Mouse (Mus musculus) midbrain, embryonic 11.5 days (tissue): ENCODE data around the gene Orc3. TPM values are rescaled to one million over a fixed set of nuclear protein-coding genes. Genes with fewer than 3 reads are reported as not detected.

ENCODE experiments used
- ATAC-seq: fragments of 200-750 bp; cut with Nextera tagmentation; 2 replicates; pipeline ENCODE4 v1.8.0; 2017; ENCODE audit warnings: moderate TSS enrichment, moderate library complexity; ENCODE audit not compliant: low FRiP score
- DNase-seq: peaks from one replicate; pipeline ENCODE4 v3.0.0; 2015; ENCODE audit warnings: low spot score; ENCODE audit errors: missing footprints
- H3K27ac ChIP-seq: fragments of 300-500 bp; sonication (generic); 2 replicates; pipeline ENCODE4 v1.5.1; 2014; ENCODE audit warnings: low read depth, low read length
- H3K27me3 ChIP-seq: fragments of 300-500 bp; sonication (generic); 2 replicates; pipeline ENCODE4 v1.6.1; 2014; ENCODE audit warnings: mild to moderate bottlenecking, low read length, moderate library complexity, mixed read lengths; ENCODE audit not compliant: control insufficient read depth, insufficient read depth
- H3K36me3 ChIP-seq: fragments of 300-500 bp; sonication (generic); 2 replicates; pipeline ENCODE4 v1.6.1; 2014; ENCODE audit warnings: mild to moderate bottlenecking, low read length, moderate library complexity, mixed read lengths; ENCODE audit not compliant: control insufficient read depth, insufficient read depth
- H3K4me1 ChIP-seq: fragments of 300-500 bp; sonication (generic); 2 replicates; pipeline ENCODE4 v1.6.1; 2014; ENCODE audit warnings: low read length; ENCODE audit not compliant: control insufficient read depth, insufficient read depth
- H3K4me2 ChIP-seq: fragments of 300-500 bp; sonication (generic); 2 replicates; pipeline ENCODE4 v1.6.1; 2014; ENCODE audit warnings: mild to moderate bottlenecking, moderate library complexity
- H3K4me3 ChIP-seq: fragments of 300-500 bp; sonication (generic); 2 replicates; pipeline ENCODE4 v1.5.1; 2014; ENCODE audit warnings: low read depth, low read length
- H3K9ac ChIP-seq: fragments of 300-500 bp; sonication (generic); 2 replicates; pipeline ENCODE4 v1.6.1; 2014; ENCODE audit warnings: low read length
- H3K9me3 ChIP-seq: fragments of 300-500 bp; sonication (generic); 2 replicates; pipeline ENCODE4 v1.6.1; 2016; ENCODE audit warnings: low read length; ENCODE audit not compliant: control insufficient read depth
- WGBS: fragments of 180-500 bp; shearing (Covaris S2); extraction: QIAGEN DNeasy Blood & Tissue Kit; methylation state at CpG from one replicate; pipeline ENCODE4 v1.1.7; 2014; 5-methylcytosine and 5-hydroxymethylcytosine counted together
- polyA plus RNA-seq: library from polyadenylated mRNA; unstranded; fragments of >200 nt; fragmentation: Nextera tagmentation; extraction: Ambion mirVana; gene quantifications from 2 replicates; pipeline ENCODE4 v1.2.1, GENCODE M21; 2014

Gene Orc3
- polyA plus RNA-seq, 1 experiment from 2014 or later: 127 TPM

- DNase-seq (no peak), ATAC-seq (no peak; the same call in 1 of the 2 replicates)
- H3K27me3 ChIP-seq: no peaks in the 10 kb centered on the region
- peak within 1 kb of the TSS; percentile 81 for H3K27ac ChIP-seq
- peak within 1 kb of the TSS; percentile 98 for H3K9ac ChIP-seq
- under 1% methylated on average over 51 of the region's 53 CpGs for whole genome bisulfite sequencing
- H3K4me3 ChIP-seq: peak within 1 kb of the TSS; percentile 99
- no peaks in the 10 kb centered on the region for H3K9me3 ChIP-seq
- peaks cover 11% of the 10 kb centered on the region; the same call in 1 of the 2 replicates for H3K4me1 ChIP-seq
- H3K4me2 ChIP-seq: peak within 1 kb of the TSS; percentile 72
- no peaks in the 10 kb centered on the region for H3K36me3 ChIP-seq
These were observed 64.0 kb downstream of the Orc3 start, which contains the start of gene Akirin2 for GRCm38 (mm10) chr4:34550748-34551097. Gene Akirin2 (plus strand): TSS chr4:34550937.

DNA sequence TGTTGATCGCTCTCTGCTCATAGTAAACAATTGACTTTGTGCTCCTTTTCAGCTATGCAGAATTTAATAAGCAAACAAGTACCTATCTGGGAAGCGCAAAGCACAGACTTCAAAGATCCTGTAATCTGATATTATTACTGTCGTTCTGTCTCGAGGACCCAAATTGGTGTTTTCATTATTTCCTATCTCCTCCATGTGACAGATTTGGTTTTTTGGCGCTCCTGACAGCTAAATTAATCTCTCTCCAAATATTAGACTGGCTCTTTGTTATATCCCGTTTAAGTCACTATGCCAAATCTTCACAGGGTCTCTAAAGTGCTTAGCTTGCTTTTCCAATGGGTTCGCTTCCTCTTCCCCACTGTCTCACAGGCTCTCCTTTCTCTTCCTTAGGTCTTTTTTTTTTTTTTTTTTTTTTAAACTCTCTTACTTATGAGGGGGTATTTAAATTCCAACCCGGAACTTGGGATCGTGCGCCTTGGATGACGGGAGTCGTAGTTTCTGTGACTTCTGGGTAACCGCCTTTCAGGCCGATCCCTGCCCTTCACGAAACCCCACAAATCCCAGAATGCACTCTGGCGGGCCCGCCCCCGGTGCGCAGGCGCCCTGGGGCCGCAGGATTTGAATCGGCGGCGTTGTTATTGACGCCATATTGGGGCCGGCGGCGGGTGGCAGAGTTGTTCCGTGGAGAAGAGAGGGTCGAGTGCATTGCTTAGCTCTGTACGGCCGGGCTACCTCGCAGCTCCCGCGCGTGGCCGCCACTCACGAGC lies 64.6 kb downstream of the Orc3 start:
- ATAC-seq (peak; percentile 94), DNase-seq (peak; percentile 100)
- Histone ChIP-seq H3K4me1 (peaks cover 7% of the 10 kb centered on the region; the same call in 1 of the 2 replicates), H3K36me3 (no peaks in the 10 kb centered on the region), H3K4me3 (peak overlapping the region; percentile 99), H3K9me3 (no peaks in the 10 kb centered on the region), H3K27ac (peak overlapping the region; percentile 81), H3K27me3 (no peaks in the 10 kb centered on the region), H3K4me2 (peak overlapping the region; percentile 72), H3K9ac (peak overlapping the region; percentile 98)
- 3% methylated on average over 38 of the region's 38 CpGs for WGBS

DNA sequence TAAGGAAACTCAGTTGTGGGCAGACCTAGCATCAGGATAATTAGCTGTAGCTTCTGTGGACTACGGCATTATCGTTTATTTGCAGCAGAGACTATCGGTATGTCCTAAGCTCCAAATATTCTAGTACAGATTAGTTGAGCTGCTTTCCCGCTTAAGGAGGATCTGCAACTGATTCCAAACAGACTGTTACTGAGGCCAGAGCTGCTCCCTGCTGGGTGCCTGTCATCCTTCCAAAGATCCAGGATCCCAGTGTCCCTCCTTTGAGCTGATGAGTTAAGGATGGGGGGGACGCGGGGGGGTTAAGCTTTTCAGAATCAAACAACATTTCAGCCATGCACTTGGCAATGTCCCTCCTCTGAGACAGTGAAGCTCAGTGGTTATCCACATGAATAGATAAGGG lies 84.8 kb downstream of the Orc3 start:
- no peaks in the 10 kb centered on the region for H3K9me3 ChIP-seq
- H3K4me2 ChIP-seq: no peak overlapping the region
- 82% methylated on average over 6 of the region's 6 CpGs for WGBS
- H3K4me3 ChIP-seq: no peak overlapping the region
- H3K27ac ChIP-seq: no peak overlapping the region
- no peaks in the 10 kb centered on the region for H3K27me3 ChIP-seq
- no peaks in the 10 kb centered on the region for H3K36me3 ChIP-seq
- H3K4me1 ChIP-seq: no peaks in the 10 kb centered on the region
- ATAC-seq (no peak), DNase-seq (no peak)
- no peak overlapping the region for H3K9ac ChIP-seq

DNA sequence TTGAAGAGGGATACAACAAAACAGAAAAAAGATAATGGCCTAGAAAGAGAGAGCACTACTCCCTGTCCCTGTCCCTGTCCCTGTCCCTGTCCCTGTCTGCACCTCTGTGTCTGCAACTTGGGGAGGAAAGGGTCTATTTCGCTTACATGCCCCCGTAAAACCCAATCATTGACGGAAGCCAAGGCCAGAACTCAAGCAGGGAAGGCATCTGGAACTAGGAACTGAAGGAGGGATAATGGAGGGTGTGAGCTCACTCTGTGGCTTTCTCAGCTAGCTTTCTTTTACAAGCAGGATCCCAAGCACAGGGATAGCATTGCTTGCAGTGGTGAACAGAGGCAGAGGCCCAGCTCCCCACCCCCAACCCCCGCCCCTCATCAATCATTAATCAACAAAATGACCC lies 85.4 kb downstream of the Orc3 start:
- Histone ChIP-seq H3K4me2 (no peak overlapping the region), H3K27ac (no peak overlapping the region), H3K27me3 (no peaks in the 10 kb centered on the region), H3K9ac (no peak overlapping the region), H3K4me3 (no peak overlapping the region), H3K9me3 (no peaks in the 10 kb centered on the region), H3K36me3 (no peaks in the 10 kb centered on the region), H3K4me1 (no peaks in the 10 kb centered on the region)
- WGBS: 82% methylated on average over 4 of the region's 4 CpGs
- ATAC-seq (no peak), DNase-seq (no peak)

- no peaks in the 10 kb centered on the region for H3K9me3 ChIP-seq
- DNase-seq (no peak), ATAC-seq (no peak)
- no peak overlapping the region for H3K9ac ChIP-seq
- WGBS: 79% methylated on average over 1 of the region's 1 CpGs
- H3K36me3 ChIP-seq: no peaks in the 10 kb centered on the region
- H3K4me1 ChIP-seq: no peaks in the 10 kb centered on the region
- no peak overlapping the region for H3K27ac ChIP-seq
- H3K4me3 ChIP-seq: no peak overlapping the region
- no peaks in the 10 kb centered on the region for H3K27me3 ChIP-seq
- no peak overlapping the region for H3K4me2 ChIP-seq
These were observed 86.2 kb downstream of the Orc3 start for GRCm38 (mm10) chr4:34528430-34529100.

DNA sequence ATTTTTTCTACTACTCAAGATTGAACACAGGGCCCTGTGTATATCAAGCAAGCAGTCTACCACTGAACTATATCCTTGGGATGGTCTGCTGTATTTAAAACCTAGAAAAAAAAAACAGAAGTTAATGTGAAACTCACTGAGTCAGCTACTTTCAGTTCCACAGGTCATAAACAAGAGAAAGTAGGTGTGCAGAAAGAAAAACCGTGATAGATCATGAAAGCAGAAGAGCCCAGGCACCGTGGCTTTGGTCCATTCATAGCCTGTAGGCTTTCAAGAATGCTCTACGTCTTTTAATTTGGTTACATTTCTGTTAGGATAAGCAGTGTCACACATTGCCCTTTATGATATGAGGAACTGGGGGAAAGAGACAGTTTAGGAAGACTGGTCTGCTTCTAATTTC lies 88.0 kb downstream of the Orc3 start:
- no peaks in the 10 kb centered on the region for H3K36me3 ChIP-seq
- DNase-seq: no peak
- H3K27me3 ChIP-seq: no peaks in the 10 kb centered on the region
- WGBS: 81% methylated on average over 3 of the region's 3 CpGs
- no peaks in the 10 kb centered on the region for H3K4me1 ChIP-seq
- no peaks in the 10 kb centered on the region for H3K9me3 ChIP-seq
- ATAC-seq: no peak
- no peak overlapping the region for H3K9ac ChIP-seq
- H3K4me2 ChIP-seq: no peak overlapping the region
- H3K27ac ChIP-seq: no peak overlapping the region
- no peak overlapping the region for H3K4me3 ChIP-seq

DNA sequence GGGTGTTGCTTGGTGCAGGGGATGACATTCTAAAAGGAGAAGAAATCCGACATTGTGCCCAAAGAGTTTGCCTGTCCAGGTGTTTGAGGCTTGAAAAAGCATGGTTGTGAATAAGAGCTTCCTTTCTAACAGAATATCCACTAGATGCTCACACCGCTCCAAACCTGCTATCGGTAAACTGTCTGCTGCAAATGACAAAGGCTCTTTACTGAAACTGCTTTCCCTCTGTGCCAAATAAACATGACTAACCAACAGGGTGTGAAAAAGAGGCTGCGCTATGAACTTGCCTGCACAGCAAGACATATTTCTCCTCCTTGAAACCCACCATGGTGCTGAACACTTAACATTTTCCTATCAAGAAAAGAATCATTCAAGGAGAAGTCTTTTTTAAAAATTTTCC lies 91.2 kb downstream of the Orc3 start:
- Histone ChIP-seq H3K36me3 (no peaks in the 10 kb centered on the region), H3K9ac (no peak overlapping the region), H3K27ac (no peak overlapping the region), H3K4me2 (no peak overlapping the region), H3K4me1 (no peaks in the 10 kb centered on the region), H3K9me3 (no peaks in the 10 kb centered on the region), H3K27me3 (no peaks in the 10 kb centered on the region), H3K4me3 (no peak overlapping the region)
- 93% methylated on average over 4 of the region's 4 CpGs for WGBS
- DNase-seq: no peak
- no peak for ATAC-seq

GRCm38 (mm10) chr4:34522846-34523245 lies 91.9 kb downstream of the Orc3 start:
- Histone ChIP-seq H3K4me2 (no peak overlapping the region), H3K27me3 (no peaks in the 10 kb centered on the region), H3K4me3 (no peak overlapping the region), H3K27ac (no peak overlapping the region), H3K9me3 (no peaks in the 10 kb centered on the region), H3K36me3 (no peaks in the 10 kb centered on the region), H3K4me1 (no peaks in the 10 kb centered on the region), H3K9ac (no peak overlapping the region)
- 89% methylated on average over 3 of the region's 3 CpGs for WGBS
- ATAC-seq (no peak), DNase-seq (no peak)
